Mouse (Mus musculus) liver, embryonic 13.5 days (tissue): ENCODE results near the gene 2210016L21Rik. TPM values are rescaled to one million over a fixed set of nuclear protein-coding genes. Genes with fewer than 3 reads are reported as not detected.

Experiments
- ATAC-seq: fragments of 200-750 bp; cut with Nextera tagmentation; 2 replicates; pipeline ENCODE4 v1.8.0; 2017; ENCODE audit warnings: low read depth, mild to moderate bottlenecking, moderate number of reproducible peaks, moderate library complexity
- DNase-seq: peaks from one replicate; pipeline ENCODE4 v3.0.0; 2022
- H3K27ac ChIP-seq: fragments of 300-500 bp; sonication (generic); 2 replicates; pipeline ENCODE4 v1.5.1; 2015; ENCODE audit warnings: moderate library complexity, mild to moderate bottlenecking, inconsistent platforms
- H3K27me3 ChIP-seq: fragments of 300-500 bp; sonication (generic); 2 replicates; pipeline ENCODE4 v1.6.1; 2015; ENCODE audit warnings: mild to moderate bottlenecking, inconsistent platforms
- H3K36me3 ChIP-seq: fragments of 300-500 bp; sonication (generic); 2 replicates; pipeline ENCODE4 v1.6.1; 2015; ENCODE audit warnings: mild to moderate bottlenecking, inconsistent platforms
- H3K4me1 ChIP-seq: fragments of 300-500 bp; sonication (generic); replicated peaks from 2 replicates; pipeline ENCODE4 v1.6.1; 2015; ENCODE audit warnings: inconsistent platforms
- H3K4me2 ChIP-seq: fragments of 300-500 bp; sonication (generic); 2 replicates; pipeline ENCODE4 v1.6.1; 2015; ENCODE audit warnings: inconsistent platforms, mild to moderate bottlenecking, moderate library complexity
- H3K4me3 ChIP-seq: fragments of 300-500 bp; sonication (generic); replicated peaks from 2 replicates; pipeline ENCODE4 v1.5.1; 2015; ENCODE audit warnings: mild to moderate bottlenecking, inconsistent platforms
- H3K9ac ChIP-seq: fragments of 300-500 bp; sonication (generic); 2 replicates; pipeline ENCODE4 v1.6.1; 2015; ENCODE audit warnings: mild to moderate bottlenecking, inconsistent platforms
- H3K9me3 ChIP-seq: fragments of 300-500 bp; sonication (generic); replicated peaks from 2 replicates; pipeline ENCODE4 v1.6.1; 2016; ENCODE audit warnings: inconsistent platforms
- WGBS: fragments of 180-500 bp; shearing (Covaris S2); methylation state at CpG from one replicate; pipeline ENCODE4 v1.1.7; 2015; ENCODE audit not compliant: insufficient replicate concordance; 5-methylcytosine and 5-hydroxymethylcytosine counted together
- polyA plus RNA-seq: library from polyadenylated mRNA; unstranded; fragments of >200 nt; fragmentation: Nextera tagmentation; extraction: Ambion mirVana; gene quantifications from 2 replicates; pipeline ENCODE4 v1.2.1, GENCODE M21; 2015

2210016L21Rik gene
- polyA plus RNA-seq, 1 experiment from 2014 or later: 22.2 TPM

DNA sequence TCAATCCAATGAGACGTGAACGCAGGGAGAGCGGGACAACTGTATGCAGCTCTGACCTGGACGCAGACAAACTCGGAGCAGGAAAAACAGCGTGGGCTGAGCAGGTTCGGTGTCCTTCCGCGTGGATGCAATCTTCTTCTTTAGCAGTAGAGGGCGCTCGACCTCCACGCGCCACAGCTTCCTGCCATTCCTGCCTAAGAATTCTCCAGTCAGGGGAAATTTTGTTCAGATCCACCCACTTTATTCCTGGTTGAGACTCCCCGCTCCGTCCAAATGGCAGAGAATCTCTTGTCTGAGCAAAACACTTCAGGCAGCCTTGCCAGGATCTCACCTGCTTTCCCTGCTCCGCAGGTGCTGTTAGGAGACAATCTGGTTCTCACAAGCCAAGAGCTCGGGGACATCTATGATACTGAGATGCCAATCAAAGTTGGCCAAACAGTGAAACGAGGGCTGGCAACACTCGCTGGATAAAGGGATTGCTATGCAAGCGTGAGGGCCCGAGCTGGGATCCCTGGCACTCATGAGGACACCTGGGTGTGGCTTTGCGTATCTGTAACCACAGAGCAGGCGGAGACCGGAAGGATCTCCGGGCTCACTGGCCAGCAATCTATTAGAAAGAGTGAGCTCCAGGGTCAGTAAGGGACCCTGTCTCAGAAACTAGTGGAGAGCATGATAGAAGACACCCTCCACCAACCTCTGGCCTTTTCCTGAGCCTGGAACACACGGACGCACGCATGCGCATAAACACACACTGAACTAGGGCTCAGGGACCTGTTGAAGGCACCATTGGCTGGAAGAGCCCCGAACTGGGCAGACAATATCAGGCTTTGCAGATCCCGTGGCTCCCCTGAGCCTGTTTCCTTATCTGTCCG is 37.5 kb downstream of the 2210016L21Rik start:
- 1% methylated on average over 32 of the region's 32 CpGs for WGBS
- peak overlapping the region; percentile 64 for H3K4me3 ChIP-seq
- ATAC-seq (peak; percentile 92), DNase-seq (peak; percentile 77)
- H3K36me3 ChIP-seq: no peaks in the 10 kb centered on the region
- H3K9me3 ChIP-seq: no peaks in the 10 kb centered on the region
- H3K4me2 ChIP-seq: peak overlapping the region; percentile 86
- H3K27ac ChIP-seq: peak overlapping the region; percentile 94
- H3K27me3 ChIP-seq: no peaks in the 10 kb centered on the region
- peaks cover 46% of the 10 kb centered on the region for H3K4me1 ChIP-seq
- peak overlapping the region; percentile 73 for H3K9ac ChIP-seq

DNA sequence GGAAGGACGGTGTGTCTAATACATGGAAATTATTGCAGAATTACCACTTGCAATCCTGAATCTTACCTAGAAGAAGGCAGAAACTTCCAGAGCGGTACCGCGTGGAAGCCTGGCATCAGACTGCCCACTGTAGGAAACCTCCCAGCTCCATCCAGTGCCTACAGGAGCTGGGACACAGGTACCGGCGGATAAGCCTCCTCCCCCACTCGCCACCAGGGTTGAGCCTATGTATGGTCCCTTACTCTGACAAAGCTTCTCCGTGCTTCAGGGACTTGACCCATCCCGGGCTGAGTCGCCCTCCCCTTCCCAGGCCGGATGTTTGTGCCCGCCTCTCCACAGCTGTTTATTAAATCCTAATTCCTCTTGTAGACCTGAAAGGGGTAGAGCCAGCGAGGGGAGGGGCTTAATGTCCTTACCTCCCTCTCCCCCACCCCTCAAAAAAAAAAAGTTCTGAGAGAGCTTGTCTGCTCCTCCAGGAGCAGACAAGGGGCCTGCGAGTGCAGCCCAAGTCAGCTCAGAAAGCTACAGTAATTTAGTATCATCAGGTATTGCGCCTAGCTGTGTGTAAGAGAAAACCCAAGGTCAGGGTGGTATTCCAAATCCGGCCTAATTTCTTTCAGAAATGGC is 38.3 kb downstream of the 2210016L21Rik start:
- peaks cover 51% of the 10 kb centered on the region for H3K4me1 ChIP-seq
- H3K36me3 ChIP-seq: no peaks in the 10 kb centered on the region
- peak overlapping the region; percentile 64 for H3K4me3 ChIP-seq
- DNase-seq: no peak
- peak overlapping the region; percentile 94 for H3K27ac ChIP-seq
- 22% methylated on average over 16 of the region's 16 CpGs for WGBS
- peak; percentile 47 for ATAC-seq
- no peaks in the 10 kb centered on the region for H3K9me3 ChIP-seq
- H3K4me2 ChIP-seq: peak overlapping the region; percentile 86
- H3K9ac ChIP-seq: peak overlapping the region; percentile 73
- H3K27me3 ChIP-seq: no peaks in the 10 kb centered on the region

DNA sequence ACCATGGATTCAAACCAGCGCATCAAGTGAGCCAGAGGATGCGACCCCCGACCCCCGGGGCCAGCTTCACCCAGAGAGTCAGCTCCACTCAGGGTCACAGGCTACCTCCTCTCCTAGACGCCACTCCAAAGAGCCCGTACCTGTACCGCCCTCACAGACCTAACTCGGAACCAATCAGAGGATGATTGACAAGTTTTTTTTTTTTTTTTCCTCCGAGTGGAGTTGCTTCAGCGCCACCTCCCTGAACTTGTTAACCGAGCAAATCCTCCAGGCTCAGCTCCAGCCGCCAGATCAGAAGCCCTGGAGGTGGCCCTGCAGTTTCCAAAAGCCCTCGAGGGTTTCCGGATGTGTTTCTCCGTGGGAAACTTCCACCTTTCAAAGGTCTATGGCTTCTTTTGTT is 40.0 kb downstream of the 2210016L21Rik start:
- Histone ChIP-seq H3K4me2 (no peak overlapping the region), H3K27ac (no peak overlapping the region), H3K4me1 (peaks cover 55% of the 10 kb centered on the region), H3K36me3 (no peaks in the 10 kb centered on the region), H3K27me3 (no peaks in the 10 kb centered on the region), H3K9ac (no peak overlapping the region), H3K9me3 (no peaks in the 10 kb centered on the region), H3K4me3 (no peak overlapping the region)
- 38% methylated on average over 15 of the region's 15 CpGs for WGBS
- ATAC-seq (no peak), DNase-seq (no peak)

DNA sequence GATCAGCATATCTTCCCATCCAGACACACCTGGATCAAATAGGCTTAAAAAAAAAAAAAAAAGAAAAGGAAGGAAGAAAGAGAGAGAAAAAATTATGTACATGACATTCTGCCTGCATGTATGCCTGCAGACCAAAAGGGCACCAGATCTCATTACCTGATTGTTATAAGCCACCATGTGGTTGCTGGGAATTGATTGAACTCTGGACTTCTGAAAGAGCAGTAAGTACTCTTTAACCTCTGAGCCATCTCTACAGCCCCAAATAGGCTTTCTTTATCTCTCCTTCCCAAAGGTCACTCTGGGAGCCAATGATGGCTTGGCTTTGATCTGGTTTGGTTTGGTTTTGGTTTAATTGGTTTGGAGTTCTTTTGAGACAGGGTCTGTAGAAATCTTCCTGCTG is 43.1 kb downstream of the 2210016L21Rik start:
- Histone ChIP-seq H3K36me3 (no peaks in the 10 kb centered on the region), H3K4me1 (peaks cover 39% of the 10 kb centered on the region), H3K27me3 (no peaks in the 10 kb centered on the region), H3K9me3 (no peaks in the 10 kb centered on the region), H3K9ac (no peak overlapping the region), H3K4me2 (no peak overlapping the region), H3K4me3 (no peak overlapping the region), H3K27ac (no peak overlapping the region)
- DNase-seq: no peak
- ATAC-seq: no peak

DNA sequence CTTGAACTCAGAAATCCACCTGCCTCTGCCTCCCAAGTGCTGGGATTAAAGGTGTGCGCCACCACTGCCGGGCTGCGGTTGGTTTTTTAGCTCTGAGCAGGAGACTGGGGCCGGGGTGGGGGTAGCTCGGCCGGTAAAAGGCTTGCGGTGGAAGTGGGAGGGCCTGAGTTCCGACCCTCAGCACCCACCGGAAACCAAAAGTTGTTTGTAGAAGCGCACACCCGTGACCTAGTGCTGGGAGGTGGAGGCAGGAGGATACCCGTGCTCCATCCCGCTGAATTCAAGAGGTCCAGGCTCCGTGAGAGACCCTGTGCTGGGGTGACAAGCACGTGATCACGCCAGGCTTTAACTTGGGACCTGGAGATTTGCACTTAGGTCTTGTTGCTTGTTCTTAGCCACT is 54.5 kb downstream of the 2210016L21Rik start:
- no peaks in the 10 kb centered on the region for H3K9me3 ChIP-seq
- H3K36me3 ChIP-seq: no peaks in the 10 kb centered on the region
- ATAC-seq (no peak), DNase-seq (no peak)
- no peak overlapping the region; the same call in 1 of the 2 replicates for H3K4me3 ChIP-seq
- no peak overlapping the region for H3K27ac ChIP-seq
- no peak overlapping the region for H3K9ac ChIP-seq
- peak overlapping the region; percentile 10; the same call in 1 of the 2 replicates for H3K4me2 ChIP-seq
- 36% methylated on average over 16 of the region's 16 CpGs for WGBS
- no peaks in the 10 kb centered on the region for H3K4me1 ChIP-seq
- H3K27me3 ChIP-seq: peaks cover 32% of the 10 kb centered on the region

DNA sequence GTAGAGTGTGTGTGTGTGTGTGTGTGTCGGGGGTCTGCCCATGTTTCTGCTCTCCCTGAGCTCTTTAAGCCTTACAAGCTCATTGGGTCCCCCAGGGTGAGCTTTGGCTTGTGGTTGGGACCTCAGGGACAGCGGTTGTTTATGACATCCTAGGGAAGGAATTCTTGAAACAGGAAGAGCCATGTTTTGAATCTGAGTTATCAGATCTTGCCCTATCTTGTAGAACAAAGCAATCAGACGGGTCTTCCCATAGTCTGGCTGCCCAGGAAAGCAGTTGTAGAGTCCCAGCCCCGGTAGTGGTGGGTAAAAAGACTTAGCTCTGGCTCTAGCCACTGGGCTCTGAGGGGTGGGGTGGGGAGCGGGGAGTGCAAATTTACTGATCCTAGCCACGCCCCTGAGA is 55.4 kb downstream of the 2210016L21Rik start:
- Histone ChIP-seq H3K4me1 (no peaks in the 10 kb centered on the region), H3K27ac (no peak overlapping the region), H3K9ac (no peak overlapping the region), H3K36me3 (no peaks in the 10 kb centered on the region), H3K4me2 (no peak overlapping the region), H3K27me3 (peaks cover 31% of the 10 kb centered on the region), H3K9me3 (no peaks in the 10 kb centered on the region), H3K4me3 (no peak overlapping the region)
- WGBS: 23% methylated on average over 6 of the region's 6 CpGs
- no peak for ATAC-seq
- DNase-seq: no peak

Other genes with a start within 250 kb of the 2210016L21Rik start
- 4.4 and 4.8 TPM in 2 replicates for gene Tchp, start 234.4 kb upstream of the 2210016L21Rik start, polyA plus RNA-seq
- 43.3 and 49.0 TPM in 2 replicates for gene Ankrd13a, start 167.5 kb upstream of the 2210016L21Rik start, polyA plus RNA-seq
- 14.8 and 16.3 TPM in 2 replicates for gene Git2, start 166.6 kb upstream of the 2210016L21Rik start, polyA plus RNA-seq
- gene 1500011B03Rik, start 118.7 kb upstream of the 2210016L21Rik start, polyA plus RNA-seq: 31.0 and 32.0 TPM in 2 replicates
- not detected in 2 replicates for gene 4930519G04Rik, start 88.5 kb upstream of the 2210016L21Rik start, polyA plus RNA-seq
- not detected in 2 replicates for gene Gm9936, start 83.5 kb upstream of the 2210016L21Rik start, polyA plus RNA-seq
- gene Oasl2, start 45.2 kb upstream of the 2210016L21Rik start, polyA plus RNA-seq: 3.1 and 3.4 TPM in 2 replicates
- gene Oasl1, start 18.9 kb upstream of the 2210016L21Rik start, polyA plus RNA-seq: 0.52 and 0.54 TPM in 2 replicates
- gene Hnf1a, start 28.9 kb downstream of the 2210016L21Rik start, polyA plus RNA-seq: 2.4 and 2.9 TPM in 2 replicates
- 4.2 and 4.7 TPM in 2 replicates for gene Sppl3, start 69.0 kb downstream of the 2210016L21Rik start, polyA plus RNA-seq
- gene Gm10401, start 156.1 kb downstream of the 2210016L21Rik start, polyA plus RNA-seq: 11.1 and 12.0 TPM in 2 replicates
- 40.9 and 41.5 TPM in 2 replicates for gene Acads, start 177.2 kb downstream of the 2210016L21Rik start, polyA plus RNA-seq
- gene Unc119b, start 192.8 kb downstream of the 2210016L21Rik start, polyA plus RNA-seq: 8.7 and 10.4 TPM in 2 replicates
- 23.0 and 26.0 TPM in 2 replicates for gene Mlec, start 216.0 kb downstream of the 2210016L21Rik start, polyA plus RNA-seq